10 mouse cellular contexts compared by ENCODE assay signal in genomic region chr16:37789394-37789920, GRCm38 (mm10). TPM values are rescaled to one million over a fixed set of nuclear protein-coding genes. Genes with fewer than 3 reads are reported as not detected.
DNase-seq lines count a peak whose midpoint lies in the region; ATAC-seq lines count a peak whose summit lies in the region.
"Had no signal": no experiment of that assay in that cellular context is flagged by ENCODE, and none has a peak within 500 bp of the region (broad histone marks: within the 10 kb centered on the region; RNA-seq: fewer than 3 reads in every experiment).

No protein-coding gene starts in this region.

- no peak overlapping the region for H3K4me2 ChIP-seq in kidney, embryonic 16.5 days (replicated peaks; ENCODE audit: low read depth, low read length)
- H3K4me2 ChIP-seq in limb, embryonic 12.5 days: no peak overlapping the region
- H3K4me2 ChIP-seq: hindbrain, embryonic 15.5 days had no signal

- 0 out of 2 replicates have a peak overlapping the region, but pooled peaks have one; percentile 49 for H3K9ac ChIP-seq in kidney, embryonic 16.5 days (replicated peaks; ENCODE audit: low read length)
- H3K9ac ChIP-seq in limb, embryonic 12.5 days (replicated peaks): no peak overlapping the region
- H3K9ac ChIP-seq: hindbrain, embryonic 15.5 days had no signal

- no peak overlapping the region for H3K4me3 ChIP-seq in kidney, embryonic 16.5 days (ENCODE audit: low read length)
- H3K4me3 ChIP-seq in brown adipose tissue, adult 24 weeks (ENCODE audit: insufficient read depth, low read depth, low read length): no peak overlapping the region
- no peak overlapping the region for H3K4me3 ChIP-seq in limb, embryonic 12.5 days (replicated peaks)
- H3K4me3 ChIP-seq: hindbrain, embryonic 15.5 days had no signal

- H3K9me3 ChIP-seq in kidney, embryonic 16.5 days (ENCODE audit: low read length): no peaks in the 10 kb centered on the region
- H3K9me3 ChIP-seq in limb, embryonic 12.5 days: no peaks in the 10 kb centered on the region
- H3K9me3 ChIP-seq: hindbrain, embryonic 15.5 days had no signal

- peak overlapping the region; percentile 93 for H3K27ac ChIP-seq in kidney, embryonic 16.5 days (ENCODE audit: low read length)
- peak overlapping the region; percentile 53 for H3K27ac ChIP-seq in brown adipose tissue, adult 24 weeks (replicated peaks; ENCODE audit: low read depth, low read length)
- peak overlapping the region; percentile 91; the same call in 1 of the 2 replicates for H3K27ac ChIP-seq in limb, embryonic 12.5 days

- H3K4me1 ChIP-seq in kidney, embryonic 16.5 days (ENCODE audit: insufficient read depth, low read length): peaks cover 71% of the 10 kb centered on the region
- peaks cover 6% of the 10 kb centered on the region; the same call in 1 of the 2 replicates for H3K4me1 ChIP-seq in brown adipose tissue, adult 24 weeks (ENCODE audit: control insufficient read depth, insufficient read depth, insufficient read length, low read length)
- H3K4me1 ChIP-seq in limb, embryonic 12.5 days (replicated peaks): peaks cover 70% of the 10 kb centered on the region

- WGBS in kidney, embryonic 16.5 days: 78% methylated on average over 6 of the region's 6 CpGs
- 77% methylated on average over 6 of the region's 6 CpGs for WGBS in limb, embryonic 12.5 days

- no peak for ATAC-seq in kidney, embryonic 16.5 days (ENCODE audit: low FRiP score, low TSS enrichment)
- no peak for ATAC-seq in limb, embryonic 12.5 days (ENCODE audit: insufficient number of reproducible peaks, insufficient read depth, low FRiP score, low TSS enrichment, low read depth)

- DNase-seq in cerebellum, postnatal 25 days: peak; percentile 44 to 49
- no peak for DNase-seq in cerebellum, adult 11 months
- DNase-seq in kidney, adult 9 months: no peak
- DNase-seq in urinary bladder, postnatal 4 days (ENCODE audit: low spot score in 2 of 2): no peak
- DNase-seq in thymus, adult 18-20 months: no peak
- DNase-seq: layer of hippocampus, postnatal 36 days had no signal

- H3K36me3 ChIP-seq in kidney, embryonic 16.5 days (ENCODE audit: insufficient read depth, low read length): peaks cover 34% of the 10 kb centered on the region
- H3K36me3 ChIP-seq in limb, embryonic 12.5 days: peaks cover 68% of the 10 kb centered on the region
- H3K36me3 ChIP-seq: hindbrain, embryonic 15.5 days had no signal

- H3K27me3 ChIP-seq in kidney, embryonic 16.5 days (ENCODE audit: insufficient read depth, low read length): no peaks in the 10 kb centered on the region
- H3K27me3 ChIP-seq in limb, embryonic 12.5 days: no peaks in the 10 kb centered on the region
- H3K27me3 ChIP-seq: hindbrain, embryonic 15.5 days had no signal

RNA-seq across cellular contexts. Expression of gene Fstl1, which starts 12.8 kb away (rescaled TPM):
- 657 and 680 TPM in 2 replicates for polyA plus RNA-seq in kidney, embryonic 16.5 days (2015; fragmentation: Nextera tagmentation; extraction: Ambion mirVana)
- polyA plus RNA-seq in brown adipose tissue, adult 24 weeks (2012; ENCODE audit: insufficient read depth, insufficient read length, missing spikeins): 26.5 and 46.9 TPM in 2 replicates
- polyA plus RNA-seq in limb, embryonic 12.5 days (2016; fragmentation: Nextera tagmentation; extraction: Ambion mirVana): 385 and 432 TPM in 2 replicates

Comparison
In these comparisons a context has a peak if more than half of its experiments do, and no peak if none do; other contexts are left out.
1. DNase-seq: peak in cerebellum, postnatal 25 days (2 of 2); none in cerebellum, adult 11 months (single experiment), kidney, adult 9 months (single experiment), urinary bladder, postnatal 4 days (0 of 2) and thymus, adult 18-20 months (0 of 2).
2. Peak in every context shown above with its lines, with median percentiles within 50 percentile points of each other: H3K27ac ChIP-seq.